Mouse (Mus musculus) ovary, postnatal 10 days (tissue): ENCODE results near the gene Pard3b.
A peak's percentile ranks its signal among the peaks of the same experiment; 100 is the strongest.

Experiments used
- DNase-seq: peaks from one replicate; pipeline ENCODE4 v3.0.0; 2022; ENCODE audit warnings: low spot score

The Pard3b gene

DNA sequence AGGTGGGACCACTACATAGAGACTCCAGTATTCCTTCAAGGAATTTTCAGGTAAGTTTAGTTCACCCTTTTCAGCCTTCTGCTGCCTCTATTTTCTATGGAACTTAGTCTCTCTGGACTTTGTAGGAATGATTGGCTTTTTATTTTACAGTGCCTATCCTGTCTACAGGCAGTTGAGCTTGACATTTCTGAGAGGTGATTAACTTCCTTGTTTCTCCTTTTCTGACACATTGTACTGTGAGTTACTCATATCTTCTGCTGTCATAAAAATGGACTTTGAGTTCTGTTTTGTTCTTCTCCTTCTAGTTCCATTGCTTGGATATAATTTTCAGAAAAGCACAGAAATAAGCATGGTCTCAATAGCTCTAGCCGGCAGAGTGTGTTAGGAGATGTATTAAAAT is 112.4 kb downstream of the Pard3b start:
- no peak for DNase-seq

DNA sequence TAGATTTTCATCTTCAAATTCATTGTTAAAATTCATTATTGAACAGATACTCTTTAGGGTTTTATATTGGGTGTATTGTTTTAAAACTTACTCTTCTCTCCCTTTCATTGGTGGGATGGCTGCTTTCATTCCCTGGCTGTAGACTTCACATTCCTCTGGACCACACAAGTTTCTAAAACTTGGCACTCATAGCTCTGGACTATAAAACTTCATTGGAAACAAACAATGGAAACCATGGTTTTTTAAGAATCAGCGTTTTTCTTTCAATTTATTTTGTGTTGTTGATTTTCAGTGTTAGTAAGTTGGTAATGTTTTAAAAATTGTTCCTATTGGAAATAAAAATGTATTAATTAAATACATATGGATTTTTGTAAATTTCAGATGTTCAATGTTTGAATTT is 118.1 kb downstream of the Pard3b start:
- no peak for DNase-seq

DNA sequence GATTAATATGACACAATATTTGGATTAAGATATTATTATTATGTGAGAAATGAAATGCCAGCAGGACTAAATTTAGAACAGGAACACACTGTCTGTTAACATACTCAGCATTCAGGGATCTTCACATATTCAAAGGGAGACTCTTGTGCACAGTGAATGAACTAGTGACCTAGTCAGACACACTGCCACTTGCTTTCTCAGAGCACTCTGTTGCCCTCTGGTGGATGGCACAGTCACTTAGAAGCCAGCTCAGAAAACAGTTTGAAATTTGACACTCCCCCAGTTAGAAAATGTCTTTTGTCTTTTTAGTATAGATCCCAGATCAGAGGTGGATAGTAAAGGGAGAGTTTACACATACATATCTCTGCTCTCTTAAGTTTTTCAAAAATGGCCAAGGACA is 132.6 kb downstream of the Pard3b start:
- DNase-seq = peak; percentile 6

DNA sequence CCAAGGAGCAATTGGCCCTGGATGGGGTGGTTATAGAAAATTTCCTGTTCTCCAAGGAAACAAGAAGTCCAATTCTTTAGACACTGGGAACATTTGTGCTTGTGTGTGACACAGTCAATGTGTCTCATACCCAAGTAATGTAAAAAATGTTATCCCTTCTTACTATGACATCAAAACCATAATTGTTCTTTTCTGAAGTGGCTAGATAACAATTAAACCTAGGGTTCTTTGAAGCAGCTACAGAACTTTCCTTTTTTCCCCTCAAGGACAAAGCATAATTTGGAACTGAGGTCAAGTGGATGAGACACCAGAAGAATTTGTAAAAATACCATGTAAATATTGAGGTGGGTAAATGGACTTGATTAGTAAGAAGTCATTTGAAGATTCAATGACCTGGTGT is 140.1 kb downstream of the Pard3b start:
- DNase-seq = no peak

DNA sequence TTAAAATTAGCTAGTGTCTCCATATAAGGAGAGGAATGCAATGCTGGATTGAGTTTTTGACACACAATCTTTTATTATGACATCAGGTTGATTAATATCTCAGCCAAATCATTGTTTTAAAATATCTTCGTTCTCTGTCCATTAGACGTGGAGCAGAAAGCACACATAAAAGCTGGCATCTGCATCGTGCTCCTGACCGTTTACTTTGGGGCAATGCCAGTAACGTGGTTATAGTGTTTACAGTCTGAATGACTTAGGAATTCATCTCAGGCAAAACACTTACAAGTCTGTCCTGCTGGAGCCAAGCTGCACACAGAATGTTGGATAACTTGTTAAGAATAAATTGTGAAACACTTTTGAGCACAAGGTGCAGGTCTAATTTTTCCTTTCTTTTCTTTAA is 141.3 kb downstream of the Pard3b start:
- DNase-seq = no peak

DNA sequence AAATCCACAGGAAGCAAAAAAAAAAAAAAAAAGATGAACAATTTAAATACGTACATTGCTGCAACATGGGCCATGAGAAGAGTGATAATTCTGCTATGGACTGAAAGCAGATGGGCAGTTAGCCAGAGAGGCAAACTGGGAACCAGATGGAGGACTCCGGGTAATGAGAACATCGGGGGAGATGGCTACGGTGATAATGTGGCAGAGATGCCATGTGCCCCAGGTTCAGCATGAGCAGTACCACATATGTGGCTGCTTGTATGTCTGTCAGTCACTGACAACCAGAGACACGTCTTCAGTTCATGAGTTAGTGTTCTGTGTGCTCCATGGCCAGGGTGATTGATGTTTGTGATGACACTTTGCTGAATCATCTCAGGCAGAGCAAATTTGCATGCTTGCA is 157.7 kb downstream of the Pard3b start:
- no peak for DNase-seq

DNA sequence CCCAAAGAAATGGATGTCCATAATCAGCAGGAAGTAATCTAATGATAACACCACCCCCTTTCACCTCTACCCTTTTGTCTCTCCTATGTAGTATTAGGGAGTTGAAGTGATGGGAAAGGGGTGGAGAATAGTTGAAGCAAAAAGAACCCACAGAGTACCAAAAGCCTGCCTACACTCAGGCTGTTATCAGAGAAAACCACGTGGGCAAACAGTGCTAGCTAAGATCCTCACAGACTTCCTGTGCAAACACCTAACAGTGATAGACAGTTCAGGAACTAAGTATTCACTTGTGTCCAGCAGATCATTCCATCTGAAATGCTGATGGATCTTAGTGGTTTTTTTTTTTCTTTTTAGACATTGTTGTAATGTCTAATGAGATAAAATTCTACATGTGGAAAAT is 181.6 kb downstream of the Pard3b start:
- no peak for DNase-seq

DNA sequence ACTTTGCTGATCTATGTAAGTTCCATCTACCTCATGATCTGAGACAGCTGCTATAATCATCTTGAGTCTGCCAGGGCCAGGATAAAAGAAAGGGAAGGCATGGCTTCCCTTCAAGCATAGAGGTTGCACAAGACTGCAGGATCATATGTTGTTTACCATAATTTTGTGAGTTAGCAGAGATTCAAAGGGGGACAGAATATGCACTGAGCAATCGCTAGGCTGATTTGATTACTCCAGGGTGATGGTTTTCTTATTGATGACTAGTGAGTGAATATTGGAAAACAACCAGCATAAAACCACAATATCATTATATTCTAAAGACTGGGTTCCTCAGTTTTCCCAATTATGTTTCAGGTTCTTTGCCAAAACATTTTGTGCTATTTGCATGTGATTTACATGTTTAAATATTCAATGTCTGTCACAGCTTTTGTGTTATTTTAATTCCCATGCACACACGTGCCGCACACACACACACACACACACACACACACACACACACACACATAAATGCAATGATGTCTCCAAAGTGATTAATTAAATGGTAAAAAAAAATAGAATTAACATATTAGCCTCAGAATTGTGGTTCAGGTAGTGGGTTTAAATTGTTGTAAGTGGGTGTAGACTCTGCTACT is 187.1 kb downstream of the Pard3b start:
- DNase-seq = no peak

DNA sequence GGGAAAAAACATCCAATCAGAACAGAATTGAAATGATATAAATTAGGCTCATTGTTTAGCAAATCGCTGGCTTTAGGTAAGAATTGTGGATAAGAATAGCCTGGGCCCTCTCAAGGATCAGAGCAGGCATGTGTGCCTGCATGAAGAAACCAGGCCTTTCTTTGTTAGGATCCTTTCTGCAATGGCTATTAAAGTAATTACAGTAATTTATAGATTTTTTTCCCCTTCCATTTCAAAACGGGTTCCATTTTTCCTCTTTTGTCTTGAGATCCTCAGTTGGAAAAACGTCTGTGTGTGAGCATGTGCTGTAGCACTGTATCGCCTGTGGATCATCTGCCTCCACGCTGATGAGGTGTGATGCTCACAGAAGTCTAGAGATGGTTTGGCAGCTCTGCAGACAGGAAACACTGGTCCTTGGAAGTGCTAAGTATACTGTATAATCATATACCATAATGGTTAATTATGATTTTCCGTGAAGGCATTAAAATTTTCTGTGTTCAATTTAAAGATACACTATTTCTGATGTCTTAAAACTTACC is 198.5 kb downstream of the Pard3b start:
- no peak for DNase-seq

DNA sequence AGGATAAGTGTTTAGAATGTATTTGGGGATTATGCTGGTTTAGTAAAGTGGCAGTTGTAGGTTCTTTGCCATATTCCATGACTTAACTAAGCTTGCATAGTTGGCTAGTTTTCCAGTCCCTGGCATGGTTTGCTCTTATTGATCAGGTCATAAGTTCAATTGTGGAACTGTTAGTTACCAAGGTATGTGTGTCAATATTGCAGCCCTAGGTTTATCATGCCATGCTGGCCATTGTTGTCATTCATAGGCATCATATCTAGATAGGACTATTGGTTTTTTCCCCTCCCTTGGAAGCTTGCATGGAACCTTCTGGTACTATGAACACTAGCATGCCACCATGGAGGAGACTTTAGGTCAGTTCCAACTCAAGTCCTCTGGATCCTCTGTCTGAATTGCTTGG is 208.0 kb downstream of the Pard3b start:
- no peak for DNase-seq

DNA sequence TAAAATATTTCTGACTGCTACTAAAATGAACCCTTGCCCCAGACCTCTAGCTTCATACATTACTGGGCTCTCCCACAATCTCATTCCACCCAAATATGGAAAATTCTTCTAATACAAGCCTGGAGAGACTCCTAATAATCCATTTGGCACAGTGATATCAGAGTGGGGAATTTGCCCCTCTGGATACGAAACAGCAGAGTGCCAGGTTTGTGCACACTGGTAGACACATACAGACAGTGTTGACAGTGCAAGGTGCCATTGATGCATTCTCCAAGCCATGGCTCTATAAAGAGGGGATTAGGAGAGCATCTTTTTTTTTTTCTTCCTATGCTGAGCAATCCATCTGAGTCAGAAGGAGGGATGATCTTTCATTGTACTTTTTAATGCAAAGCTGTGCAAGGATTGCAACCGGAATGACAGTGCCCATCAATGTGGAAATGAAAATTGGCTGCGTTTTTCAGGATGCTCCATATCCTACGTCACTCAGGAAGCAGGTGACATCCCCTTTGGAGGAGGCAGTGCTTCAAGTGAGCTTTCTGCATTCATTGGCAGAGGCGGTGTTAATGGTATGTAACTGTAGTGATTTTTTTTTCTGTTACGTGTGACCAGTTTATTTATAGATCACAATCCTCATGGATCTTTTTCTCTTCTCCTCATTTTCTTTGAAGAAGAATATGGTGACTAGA is 210.5 kb downstream of the Pard3b start:
- DNase-seq = no peak

DNA sequence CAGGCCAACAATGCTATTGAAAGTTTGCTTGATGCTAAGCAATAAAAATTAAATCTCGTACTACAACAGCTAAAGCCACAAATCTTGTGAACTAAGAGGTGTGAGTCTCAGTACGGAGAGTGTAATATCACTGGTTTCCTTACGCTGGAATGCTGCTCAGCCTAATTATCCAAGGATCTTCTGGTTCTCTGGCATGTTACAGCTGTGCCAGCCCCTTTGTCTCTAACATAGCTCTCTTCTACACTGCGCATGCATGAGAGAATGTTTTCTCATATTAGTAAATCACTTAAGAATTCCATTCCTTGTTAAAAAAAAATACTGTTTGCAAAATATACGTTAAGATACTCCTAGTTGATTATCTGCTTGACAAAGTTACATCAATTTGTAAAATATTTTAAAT is 211.8 kb downstream of the Pard3b start:
- DNase-seq = no peak

DNA sequence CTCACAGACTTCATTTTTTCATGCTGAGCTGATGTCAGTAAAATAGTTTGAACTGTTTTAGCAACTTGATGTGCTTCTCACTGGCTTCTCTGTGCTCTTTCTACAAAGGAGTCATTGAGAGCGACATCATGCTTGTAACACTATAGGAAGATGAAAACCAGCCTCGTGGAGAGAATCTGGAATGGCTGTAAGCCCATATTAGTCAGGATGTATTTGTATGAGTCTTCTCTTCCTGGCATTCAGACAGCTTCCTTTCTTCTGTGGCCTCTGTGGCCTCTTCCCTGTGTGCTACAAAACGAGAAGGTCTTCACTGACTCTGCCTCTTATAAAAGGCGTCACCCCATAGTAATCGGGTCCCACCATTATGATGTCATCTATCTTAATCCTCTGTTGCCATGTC is 212.6 kb downstream of the Pard3b start:
- no peak for DNase-seq

DNA sequence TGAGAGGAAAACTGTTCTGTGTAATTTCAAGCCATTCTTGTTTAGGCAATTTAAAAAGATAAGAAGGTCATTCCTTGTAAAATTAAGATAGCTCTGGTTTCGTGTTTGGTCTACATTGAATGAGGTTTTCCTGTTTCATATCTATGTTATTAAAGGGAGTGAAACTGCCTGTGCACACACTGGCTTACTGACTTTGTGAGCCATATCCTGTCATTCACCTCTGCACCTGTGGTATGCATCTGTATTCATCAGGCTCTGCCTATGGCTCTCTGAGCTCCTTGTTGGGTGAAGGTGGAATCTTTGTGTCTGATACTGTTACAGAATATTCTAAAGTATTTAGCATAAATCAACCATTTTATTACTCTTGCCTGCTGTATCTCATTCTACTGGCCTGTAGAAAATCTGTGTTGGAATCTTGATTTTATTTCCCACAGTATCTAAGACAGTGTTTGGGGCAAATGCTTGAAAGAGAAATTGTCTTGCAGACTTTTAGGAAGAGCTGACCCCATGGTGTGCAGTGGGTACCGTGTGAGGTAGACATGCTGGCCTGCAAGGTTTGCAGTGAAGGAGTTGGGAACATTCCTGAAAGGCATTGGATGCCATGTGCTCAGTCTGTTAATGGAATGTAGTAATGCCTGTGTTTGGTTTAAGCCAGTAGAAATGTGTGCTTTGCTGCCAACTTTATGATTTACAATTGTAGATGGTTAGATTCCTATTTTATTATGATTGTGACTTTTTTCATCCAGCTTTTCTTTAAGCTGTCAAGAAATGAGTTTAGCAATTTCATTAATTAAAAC is 228.9 kb downstream of the Pard3b start:
- DNase-seq = no peak

DNA sequence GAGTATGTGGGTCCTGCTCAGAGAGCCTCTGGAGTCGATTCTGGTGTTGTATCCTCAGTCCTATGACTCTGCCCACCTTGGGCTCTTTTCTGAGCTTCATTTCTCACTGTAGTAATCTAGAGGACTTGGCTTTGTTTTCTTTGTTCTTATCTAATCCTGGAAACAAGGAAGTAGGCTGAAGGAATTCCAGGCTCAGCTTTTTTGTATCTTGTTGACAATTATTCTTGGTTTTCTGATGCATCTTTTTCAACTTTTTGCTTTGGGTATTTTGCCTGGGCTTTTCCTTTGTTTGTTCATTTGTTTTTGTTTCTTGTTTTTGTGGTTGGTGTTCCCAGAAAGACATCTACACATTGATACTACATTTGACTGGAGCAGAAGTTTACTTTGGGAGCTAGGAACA is 236.3 kb downstream of the Pard3b start:
- DNase-seq = no peak

DNA sequence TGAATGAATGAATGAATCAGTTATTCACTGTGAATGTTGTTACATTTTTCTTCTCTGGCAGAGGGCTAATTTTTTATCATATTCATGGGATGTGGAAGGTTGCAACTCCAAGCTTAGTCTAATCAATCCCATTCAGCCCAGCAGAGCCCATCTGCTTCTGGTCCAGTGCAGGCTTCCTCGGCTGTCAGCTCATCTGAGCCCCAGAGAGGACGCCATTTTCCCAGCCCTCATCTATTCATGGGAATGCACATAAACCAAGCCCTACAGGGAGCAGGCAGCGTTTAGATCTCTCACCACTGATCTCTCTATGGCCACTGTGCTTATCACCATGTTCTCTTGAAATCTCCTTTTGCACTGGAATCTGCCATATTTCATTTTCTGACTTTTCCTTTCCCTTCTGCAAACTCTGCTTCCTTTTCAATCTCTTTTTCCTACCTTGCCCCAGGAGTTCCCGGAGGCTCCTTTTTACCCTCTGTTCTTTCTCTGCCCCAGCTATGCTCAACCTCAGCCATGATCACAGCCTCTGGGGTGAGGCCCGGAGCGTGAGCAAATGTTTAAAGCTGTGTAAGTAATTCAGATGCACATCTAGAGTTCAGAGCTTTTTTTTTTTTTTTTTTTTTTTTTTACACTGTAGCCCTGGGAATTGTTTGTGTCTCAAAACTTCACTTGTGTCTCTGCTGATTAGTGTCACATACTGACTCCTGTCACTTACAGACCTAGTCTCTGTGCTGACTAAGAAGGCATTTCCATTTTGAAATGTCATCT is 241.3 kb downstream of the Pard3b start:
- no peak for DNase-seq

DNA sequence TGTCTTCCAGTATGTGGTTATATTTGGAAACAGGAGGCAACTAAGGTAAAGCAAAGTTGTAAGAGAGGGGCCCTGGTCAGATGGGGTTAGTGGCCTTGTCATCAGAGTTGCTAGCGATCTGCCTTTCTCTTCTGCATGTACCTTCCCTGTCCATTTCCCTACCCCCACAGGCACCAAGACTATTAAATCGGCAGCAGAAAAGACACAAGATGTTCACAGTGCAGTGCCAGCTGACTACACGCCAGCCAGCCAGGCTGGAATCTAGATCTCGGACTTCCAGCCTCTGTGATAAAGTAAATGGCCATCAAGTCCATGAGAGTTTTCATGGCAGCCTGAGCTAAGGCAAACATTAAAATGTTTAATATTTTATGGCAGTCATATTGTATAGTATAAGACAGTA is 257.4 kb downstream of the Pard3b start:
- no peak for DNase-seq

DNA sequence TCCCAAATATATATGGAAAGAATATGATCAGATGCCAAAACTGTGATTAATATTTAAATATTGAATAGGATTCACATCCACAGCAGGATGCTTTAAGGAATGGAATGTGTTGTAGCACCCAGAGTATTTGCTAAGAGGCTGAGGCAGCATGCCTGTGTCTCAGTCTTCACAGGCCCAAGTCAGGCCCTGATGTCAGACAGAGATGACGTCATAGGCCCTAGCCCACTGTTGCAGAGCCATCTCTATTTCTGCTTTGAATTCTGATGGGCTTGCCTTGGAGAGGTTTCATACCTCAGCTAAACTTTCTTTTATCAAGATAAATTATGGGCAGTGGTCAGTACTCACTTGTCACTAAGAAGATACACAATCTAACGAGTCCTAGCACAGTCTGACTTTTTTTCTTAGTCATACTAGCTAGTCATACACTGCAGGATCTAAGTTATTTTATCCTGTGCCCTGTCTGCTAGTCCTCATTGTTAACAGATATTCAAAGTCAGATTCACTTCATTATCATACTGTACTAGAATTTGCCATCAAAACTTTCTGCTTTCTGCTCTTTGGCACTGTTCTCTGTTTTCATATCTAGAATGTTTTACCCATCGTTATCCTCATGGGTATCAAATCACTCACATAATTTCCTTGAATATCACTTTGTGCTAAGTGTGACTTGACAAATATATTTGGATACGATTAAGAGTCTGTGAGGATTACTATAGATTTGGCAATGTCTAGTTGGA is 264.8 kb downstream of the Pard3b start:
- DNase-seq = no peak

DNA sequence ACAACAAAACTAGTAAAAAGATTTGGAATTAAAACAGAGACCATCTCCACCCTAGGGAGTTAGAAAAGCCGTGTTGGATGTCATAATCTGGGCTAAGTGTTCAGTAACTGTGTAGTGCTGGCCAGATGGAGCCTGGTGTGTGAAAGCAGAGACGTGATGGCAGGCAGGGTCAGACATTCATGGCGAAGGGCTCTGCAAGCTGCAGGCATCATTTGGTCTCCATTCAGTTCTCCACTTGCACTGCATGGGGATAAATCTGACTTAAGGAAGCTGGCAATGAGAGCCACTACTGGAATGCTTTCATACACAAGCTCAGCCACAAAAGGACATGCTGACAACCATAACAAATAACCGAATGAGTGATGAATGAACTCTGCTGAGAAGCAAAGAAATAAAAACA is 265.4 kb downstream of the Pard3b start:
- DNase-seq = no peak

DNA sequence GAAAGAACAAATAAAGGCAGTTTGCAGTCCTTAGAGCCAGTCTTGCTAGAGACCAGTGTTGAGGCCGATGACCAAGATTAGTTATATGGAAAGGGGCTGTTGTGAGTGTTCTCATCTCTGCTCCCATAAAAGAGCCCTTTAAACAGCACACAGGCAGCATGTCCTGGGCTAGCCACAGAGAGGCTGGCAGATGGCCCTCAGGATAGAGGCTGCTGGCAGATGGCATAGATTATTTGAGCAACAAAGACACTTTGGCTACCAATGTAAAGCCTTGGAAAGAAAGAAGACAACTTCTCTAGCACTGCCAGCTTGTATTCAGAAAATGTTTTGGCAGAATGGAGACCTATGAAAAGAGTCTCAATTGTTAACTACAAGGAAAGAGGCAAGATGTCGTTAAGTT is 274.3 kb downstream of the Pard3b start:
- no peak for DNase-seq

DNA sequence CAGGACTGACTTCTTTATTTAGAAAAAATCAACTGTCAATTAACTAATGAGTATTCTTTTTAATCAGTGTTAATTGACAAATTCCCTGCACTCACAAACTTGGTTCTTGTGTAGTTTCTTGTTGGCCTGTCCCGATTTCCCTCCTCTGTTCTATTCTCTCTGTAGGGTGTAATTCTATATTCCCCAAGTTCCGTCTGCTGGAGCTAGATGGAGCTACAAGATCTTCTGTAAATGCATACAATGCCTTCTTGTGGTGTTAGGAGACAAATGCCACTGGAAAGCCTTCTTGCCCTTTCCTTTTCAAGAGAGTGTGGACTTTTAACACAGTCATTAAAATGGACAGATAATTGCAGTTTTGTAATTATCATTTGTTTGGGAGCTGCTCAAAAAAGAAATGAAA is 286.3 kb downstream of the Pard3b start:
- no peak for DNase-seq

DNA sequence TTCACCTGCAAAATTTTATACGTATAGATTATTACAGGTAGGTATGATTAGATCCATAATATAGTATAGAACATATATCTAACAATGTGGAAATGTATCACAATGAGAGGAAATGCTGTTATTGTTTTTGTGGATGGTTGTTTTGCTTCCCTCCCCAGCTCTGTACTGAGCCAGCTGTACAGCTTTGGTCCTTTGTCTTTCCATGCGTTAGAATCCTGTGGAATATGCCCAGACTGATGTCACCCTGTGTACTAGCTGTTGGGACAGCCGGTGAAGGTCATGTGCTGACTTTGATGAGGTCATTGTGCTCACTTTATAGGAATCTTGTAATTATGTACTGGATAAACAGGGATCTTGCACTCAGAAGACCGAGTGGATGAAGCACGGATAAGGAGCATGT is 286.9 kb downstream of the Pard3b start:
- no peak for DNase-seq
